Mouse (Mus musculus) urinary bladder, postnatal 10 days (tissue): ENCODE data around the gene Coa7.

Experiments
- DNase-seq: peaks from one replicate; pipeline ENCODE4 v3.0.0; 2022; ENCODE audit warnings: low spot score

Gene Coa7

DNA sequence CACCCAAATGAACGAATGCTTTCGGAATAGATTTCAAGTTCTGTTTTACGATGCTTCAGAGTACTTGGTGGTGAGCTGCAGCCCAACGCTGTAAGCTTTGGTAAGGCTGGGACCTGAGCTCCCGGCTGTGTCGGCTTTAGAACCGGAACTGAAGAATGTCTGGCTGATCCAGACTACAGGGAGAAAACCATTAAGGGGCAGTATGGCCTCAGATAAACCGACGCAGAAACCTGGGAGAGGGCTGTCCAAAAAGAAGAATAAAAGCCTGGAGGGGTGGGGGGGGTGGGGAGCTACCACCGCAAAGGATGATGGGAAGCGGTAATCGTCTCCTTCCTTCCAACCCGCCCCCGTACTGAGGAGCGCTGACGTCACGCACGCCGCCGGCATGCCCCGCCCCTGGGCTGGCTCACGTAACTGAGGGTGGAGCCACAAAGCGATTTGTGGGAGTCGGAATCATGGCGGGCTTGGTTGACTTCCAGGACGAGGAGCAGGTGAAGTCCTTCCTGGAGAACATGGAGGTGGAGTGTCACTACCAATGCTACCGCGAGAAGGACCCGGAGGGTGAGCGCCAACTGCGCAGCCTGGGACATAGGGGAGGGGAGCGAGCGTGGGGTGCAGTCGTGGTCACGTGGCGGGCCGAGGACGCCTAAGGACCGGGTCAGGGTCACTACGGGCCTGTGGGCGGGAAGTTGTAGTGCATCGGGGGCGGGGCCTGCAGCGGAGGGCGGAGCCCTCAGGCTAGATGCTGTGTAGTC is at the start of gene Coa7:
Coa7 (plus strand) TSS at position 411 of the 755 bp plus-strand sequence.
- DNase-seq = peak; percentile 94

DNA sequence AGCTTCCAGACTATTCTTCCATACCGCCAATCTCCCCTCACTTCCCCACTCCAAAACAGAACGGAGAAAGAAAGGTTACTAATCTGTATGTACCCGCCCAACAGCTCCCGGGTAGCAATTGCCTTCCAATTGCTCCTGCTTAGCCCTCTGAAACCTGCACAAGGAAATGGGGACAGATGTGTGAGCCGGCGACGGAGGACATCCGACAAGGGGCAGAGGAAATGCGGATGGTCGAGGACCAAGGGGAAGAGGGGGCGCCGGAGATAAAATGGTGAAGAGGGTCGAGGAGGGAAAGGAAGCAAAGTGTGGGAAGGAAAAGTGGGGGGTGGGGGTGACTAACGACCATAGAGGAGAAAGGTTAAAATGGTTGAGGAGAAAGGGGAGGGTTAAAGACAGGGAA is 27.7 kb upstream of the Coa7 start:
- DNase-seq = no peak

DNA sequence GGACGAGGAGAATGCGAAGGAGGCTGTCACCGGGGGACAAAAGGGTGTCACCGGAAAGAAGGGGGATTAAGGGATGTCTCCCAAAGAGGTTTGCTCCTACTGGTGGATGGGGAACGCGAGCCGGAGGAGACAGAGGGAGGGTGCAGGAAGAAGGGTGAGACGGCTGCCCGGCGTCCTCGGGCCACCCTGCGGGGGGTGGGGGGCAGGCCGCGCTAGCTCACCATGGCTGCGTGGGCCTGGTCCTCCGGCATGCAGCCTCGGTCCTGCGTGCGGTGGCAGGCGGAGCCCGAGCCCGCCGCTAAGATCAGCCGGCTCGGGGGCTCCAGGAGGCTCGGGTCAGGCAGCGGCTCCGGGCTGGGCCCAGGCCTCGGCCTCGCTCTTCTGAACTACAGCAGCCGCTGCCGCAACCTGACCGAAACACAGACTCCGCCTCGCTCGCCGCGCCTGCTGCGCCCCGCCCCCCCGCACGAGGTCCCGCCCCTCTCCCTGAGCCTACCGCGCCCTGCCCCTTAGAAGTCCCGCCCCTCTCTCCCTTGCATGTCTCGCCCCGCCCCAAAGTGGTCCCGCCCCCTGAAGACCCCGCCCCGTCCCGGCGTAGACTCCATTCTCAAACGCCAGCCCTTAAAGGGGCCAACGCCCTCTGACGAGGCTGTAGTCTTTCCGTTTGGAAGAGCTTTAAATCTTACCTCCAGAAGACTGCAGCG is 27.1 kb upstream of the Coa7 start, which contains the start of gene Zyg11b:
Zyg11b (minus strand) TSS at position 427 of the 704 bp plus-strand sequence.
- DNase-seq = peak; percentile 59

DNA sequence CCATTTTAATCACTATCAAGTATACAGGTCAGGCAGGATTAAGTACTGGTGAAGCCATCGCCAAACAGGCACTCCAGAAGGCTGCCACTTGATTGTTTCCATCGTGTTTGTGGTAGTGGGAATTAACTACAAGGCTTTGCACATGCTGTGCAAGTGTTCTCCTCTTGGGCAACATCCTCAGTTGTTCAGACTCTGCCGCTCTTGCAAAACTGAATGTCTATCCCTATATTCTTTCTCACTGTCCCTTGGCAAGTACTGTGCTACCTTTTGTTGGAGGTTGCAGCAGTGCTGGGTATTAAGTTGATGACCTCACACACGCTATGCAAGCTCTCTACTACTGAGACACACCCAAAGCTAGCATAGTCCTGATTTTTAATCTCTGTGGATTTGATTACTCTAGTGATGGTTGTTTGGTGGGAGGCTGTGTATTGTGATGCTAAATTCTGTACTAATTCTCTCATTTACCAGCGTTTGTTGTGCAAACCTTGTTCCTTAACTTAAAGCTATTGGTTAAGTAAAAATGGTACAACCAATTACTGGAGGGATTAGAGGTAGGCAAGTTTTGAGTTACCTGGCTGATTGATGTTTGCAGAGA is 25.5 kb upstream of the Coa7 start:
- no peak for DNase-seq

DNA sequence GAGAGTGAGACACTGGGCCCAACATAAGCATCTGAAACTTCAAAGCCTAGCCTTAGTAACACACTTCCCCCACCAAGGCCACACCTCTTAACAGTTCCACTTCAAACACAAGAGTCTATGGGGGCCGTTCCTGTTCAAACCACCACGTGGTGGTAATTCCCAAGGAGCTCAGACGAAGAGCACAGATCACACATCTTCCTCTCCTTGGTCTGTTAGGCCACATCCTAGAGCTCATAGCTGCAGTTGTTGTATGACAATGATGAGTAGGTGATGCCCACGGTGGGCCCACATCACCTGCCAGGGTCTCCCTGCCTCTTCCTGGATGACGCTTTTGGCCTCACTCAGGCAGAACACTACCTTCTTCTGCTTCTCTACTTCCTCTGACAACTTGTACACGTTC is 17.2 kb upstream of the Coa7 start:
- no peak for DNase-seq

DNA sequence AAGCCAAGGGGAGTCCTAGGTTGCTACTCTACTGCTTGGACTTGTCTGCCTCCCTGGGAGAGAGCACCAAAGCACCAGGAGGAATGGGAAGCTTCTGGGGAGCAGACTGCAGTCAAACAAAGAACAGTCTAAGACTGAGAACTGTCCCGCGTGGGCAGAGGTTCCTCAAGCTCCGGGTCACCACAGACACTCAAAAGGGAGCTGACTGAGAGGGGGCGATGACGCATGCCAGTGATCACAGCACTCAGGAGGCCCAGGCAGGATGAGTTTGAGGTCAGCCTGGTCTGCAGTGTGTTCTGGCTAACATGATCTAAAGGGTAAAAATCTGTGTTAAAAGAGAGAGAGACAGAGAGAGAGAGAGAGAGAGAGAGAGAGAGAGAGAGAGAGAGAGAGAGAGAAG is 13.9 kb upstream of the Coa7 start:
- DNase-seq = no peak

DNA sequence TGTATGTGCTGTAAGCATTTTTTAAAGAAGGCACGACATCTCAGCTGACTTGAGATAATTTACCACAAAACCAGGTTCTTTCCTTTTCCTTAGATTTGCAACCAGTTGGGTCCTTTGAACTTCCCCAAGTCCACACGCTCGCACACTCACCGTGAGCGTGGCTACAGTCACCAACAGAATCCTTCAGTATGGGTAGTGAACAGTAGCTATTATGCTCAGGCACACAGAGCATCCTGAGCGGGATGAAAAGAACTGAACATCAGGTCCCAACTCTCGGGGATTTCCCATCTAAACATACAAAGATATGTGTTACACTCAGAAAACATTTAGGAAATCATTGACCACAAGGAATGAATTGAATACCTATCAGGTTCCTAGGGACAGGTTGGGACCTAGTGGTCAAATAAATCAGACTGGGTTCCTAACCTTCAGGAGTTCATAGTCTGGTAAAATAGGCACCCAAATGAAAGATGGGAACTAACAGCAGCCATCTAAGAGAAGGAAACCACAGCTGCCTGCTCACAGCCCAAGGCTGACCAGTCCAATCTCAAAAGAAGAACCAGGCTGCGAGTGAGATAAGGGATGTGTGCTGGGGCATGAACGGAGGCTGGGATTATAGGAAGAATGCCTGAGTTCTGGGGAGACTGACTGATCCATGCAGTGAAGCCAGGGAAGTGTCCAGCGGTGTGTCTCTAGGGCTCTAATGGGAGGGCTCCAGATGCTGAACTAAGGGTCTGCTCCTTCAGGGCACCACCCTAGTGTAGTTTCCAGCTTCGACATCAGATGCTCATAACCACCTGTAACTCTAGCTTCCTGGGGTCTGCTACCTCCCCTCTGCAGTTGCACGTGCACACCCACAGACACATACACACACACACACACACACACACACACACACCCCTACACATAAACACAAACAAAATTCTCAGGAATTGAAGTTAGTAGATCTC is 10.0 kb upstream of the Coa7 start:
- DNase-seq = no peak

DNA sequence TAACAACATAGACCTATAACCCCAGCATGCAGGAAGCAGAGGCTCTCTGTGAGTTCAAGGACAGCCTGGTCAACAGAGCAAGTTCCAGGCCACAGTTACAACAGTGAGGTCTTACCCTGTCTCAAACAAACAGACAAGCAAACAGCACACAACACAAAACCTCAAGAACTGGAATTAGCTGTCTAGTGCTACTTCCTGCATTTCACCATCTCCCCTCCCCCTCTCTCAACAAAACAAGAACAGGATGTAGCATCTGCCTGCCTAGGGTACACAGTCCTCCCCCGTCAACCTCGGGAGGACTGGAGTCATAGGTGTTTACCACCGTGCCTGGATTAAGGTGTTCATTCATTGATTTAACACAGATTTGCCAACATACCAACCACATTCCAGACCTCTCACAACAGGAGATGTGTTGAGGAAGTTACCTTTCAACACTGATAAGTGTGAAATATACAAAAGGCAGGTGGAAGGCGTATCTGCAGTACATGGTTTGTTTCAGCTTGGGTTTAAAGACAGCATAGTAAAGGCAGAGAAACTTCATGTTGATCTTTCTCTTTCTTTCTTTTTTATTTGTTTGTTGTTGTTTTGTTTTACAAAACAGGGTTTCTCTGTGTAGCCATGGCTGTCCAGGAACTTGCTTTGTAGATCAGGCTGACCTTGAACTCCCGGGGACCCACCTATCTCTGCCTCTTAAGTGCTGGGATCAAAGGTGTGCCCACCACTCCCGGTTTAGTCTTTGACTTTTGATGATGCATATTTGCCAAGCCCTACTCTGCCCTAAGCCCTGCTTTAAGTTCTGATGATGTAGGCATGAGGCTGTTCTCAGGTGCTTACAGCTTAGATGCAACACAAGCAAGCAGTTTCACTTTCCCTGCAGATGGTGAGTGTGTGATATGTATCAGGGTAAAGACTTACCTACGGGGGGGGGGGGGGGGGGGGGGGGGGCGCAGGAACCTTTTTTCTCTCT is 9.0 kb upstream of the Coa7 start:
- DNase-seq = no peak

DNA sequence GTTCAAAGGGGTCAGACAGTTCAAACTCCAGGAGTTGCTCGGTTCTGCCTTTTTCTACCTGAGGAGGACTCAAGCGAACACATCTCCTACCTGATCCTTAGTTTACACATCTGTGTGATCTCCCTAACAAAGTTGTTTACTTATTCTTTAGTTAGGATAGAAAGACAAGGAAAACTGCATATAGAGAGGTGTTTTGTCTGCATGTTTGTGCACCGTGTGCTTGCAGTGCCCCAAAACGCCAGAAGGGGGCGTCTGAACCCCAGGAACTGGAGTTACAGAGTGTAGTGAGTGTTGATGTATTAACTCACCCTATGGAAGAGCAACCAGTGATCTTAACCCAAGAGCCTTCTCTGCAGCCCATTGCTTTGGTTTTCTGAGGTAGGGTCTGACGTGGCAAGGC is 8.2 kb upstream of the Coa7 start:
- no peak for DNase-seq

DNA sequence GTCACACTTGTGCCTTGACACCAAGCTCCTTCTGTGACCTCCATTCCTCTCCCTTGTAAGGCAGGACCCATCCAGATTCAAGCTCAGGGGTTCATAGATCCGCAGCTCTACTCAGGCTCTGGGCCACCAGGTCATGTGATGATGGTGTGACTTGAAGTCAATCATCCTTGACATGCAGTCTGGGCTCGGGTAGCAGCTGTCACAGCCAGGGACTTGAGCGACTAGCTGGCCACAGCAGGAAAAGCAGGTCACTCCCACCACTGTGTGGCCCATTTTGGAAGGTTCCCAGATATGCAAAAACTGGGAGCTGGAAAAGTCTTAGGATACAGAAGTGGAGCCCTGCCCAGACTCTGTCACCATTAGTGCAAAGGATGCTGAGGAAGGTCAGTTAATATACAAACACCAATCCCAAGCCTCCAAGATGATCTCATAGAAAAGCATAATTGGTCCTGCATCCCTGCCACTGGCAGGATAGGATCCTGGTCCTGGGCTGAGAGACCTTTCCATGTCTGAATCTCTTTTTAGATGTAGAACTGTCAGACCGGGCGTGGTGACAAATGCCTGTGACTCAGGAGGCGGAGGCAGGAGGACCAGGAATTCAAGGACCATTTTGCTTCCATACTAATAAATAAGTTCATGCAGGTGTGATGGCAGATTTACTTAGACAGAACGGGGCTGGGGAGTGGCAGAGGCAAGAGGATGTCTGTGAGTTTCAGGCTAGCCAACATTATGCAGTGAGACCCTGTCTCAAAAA is 7.1 kb upstream of the Coa7 start:
- no peak for DNase-seq

DNA sequence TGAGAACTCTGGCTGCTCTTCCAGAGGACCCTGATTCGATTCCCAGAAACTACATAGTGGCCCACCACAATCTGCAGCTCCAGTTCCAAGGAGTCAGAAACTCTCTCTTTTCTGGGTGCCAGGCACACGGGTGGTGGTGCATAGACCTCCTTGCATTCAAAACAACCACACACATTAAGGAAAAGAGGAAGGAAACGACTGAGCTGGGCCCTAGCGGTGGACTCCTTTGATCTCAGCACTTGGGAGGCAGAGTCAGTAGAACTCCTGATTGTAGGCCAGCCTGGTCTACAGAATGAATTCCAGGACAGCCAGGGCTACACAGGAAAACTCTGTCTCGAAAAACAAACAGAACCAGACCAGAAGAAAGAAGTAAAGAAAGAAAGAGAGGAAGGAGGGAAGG is 4.4 kb upstream of the Coa7 start:
- DNase-seq = no peak

DNA sequence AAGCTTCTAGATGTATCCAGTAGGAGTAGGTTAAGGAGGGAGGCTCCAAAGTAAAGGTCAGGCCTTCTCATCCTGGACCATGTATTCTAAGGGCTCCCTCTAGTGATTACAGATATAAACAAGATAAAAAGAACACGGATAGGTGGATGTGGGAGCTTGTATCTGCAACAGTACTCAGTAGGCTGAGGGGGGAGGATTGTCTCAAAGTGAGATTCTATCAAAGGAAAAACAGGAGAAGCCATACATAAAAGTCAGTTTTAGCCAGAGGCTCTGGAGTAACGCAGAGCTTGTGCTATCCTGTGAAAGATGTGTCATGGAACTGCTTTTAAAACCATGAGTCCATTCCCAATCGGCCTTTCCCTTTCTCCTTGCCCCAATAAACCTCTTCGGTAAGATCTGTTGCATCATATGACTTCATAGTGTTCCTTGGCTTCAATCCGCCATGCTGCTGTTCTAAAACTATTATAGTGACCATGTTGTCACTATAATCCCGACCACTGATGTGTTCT is 815 bp upstream of the Coa7 start:
- DNase-seq = no peak

DNA sequence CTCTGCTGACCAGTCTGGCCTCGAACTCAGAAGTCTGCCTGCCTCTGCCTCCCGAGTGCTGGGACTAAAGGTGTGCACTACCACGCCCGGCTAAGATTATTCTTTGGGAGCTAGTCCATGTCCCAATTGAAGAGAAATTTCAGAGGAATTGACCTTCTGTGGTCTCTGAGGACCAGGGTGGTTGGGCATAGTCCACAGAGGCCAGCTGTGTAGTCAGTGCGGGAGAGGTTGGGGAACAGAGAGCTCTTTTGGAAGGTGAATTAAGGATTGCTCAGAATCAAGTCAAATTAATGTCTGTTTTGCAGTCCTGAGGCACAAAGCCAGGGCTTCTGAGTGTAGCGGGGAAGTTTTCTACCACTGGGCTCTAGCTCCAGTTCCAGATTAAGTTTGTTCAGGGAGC is 1.9 kb downstream of the Coa7 start:
- no peak for DNase-seq

DNA sequence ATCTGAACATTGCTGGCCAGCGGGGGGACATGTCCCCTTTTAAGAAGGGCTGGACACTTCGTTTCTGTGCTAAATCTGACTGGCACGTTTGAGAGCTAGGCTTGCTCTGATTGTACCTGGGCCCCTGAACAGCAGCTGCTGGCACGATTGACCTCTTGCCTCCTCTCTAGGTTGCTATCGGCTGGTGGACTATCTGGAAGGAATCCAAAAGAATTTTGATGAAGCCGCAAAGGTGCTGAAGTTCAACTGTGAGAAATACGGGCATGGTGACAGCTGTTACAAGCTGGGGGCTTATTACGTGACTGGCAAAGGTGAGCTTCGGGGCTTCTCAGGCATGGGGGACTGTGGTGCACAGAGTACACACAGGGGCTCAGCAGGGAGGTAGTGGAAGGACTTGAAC is 4.1 kb downstream of the Coa7 start:
- no peak for DNase-seq

DNA sequence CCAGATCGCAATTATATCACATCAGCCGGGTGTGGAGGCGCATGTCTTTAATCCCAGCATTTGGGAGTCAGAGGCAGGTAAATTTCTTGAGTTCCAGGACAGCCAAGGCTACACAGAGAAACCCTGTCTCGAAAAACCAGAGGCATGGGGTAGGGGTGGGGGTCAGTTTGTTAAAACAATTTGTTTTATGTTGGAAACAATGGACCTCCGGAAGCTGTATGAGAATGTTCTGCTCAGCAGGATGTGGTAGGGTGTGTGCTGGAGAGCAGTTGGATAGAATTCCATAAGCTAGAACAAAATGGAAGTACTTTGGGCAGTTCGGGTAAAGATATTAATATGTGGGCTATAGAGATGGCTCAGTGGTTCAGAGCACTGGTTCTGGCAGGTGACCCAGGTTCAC is 7.5 kb downstream of the Coa7 start:
- DNase-seq = no peak

DNA sequence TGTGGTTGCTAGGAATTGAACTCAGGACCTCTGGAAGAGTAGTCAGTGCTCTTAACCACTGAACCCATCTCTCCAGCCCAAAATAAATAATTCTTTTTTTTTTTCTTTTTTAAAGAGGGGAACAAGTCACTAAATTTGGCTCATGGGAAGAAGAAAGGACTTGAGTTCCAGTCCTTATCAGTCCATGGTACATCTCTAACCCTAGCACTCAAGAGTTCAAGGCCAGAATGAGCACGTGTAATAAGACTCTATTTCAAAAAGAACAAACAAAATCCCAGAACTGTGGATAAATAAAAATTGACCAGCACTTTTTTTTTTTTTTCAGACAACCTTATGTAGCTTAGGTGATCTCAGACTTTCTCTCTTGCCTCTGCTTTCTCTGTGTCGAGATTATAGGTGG is 8.8 kb downstream of the Coa7 start:
- DNase-seq = no peak

DNA sequence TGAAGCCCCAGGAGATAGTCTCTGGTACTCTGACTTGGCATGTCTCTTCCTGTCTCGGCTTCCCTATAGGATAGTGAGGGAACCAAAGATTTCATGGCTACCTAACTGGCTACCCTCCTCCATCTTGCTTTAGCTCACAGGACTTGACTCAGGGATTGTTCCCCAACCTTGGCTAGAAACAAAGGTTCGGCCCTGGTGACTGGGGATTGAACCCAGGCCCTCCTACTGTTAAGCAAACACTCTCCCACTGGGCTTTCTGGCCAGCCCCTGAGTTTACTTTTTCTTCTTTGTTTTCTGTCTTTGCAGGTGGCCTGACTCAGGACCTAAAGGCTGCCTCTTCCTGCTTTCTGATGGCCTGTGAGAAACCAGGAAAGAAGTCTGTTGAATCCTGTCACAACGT is 9.9 kb downstream of the Coa7 start:
- no peak for DNase-seq

DNA sequence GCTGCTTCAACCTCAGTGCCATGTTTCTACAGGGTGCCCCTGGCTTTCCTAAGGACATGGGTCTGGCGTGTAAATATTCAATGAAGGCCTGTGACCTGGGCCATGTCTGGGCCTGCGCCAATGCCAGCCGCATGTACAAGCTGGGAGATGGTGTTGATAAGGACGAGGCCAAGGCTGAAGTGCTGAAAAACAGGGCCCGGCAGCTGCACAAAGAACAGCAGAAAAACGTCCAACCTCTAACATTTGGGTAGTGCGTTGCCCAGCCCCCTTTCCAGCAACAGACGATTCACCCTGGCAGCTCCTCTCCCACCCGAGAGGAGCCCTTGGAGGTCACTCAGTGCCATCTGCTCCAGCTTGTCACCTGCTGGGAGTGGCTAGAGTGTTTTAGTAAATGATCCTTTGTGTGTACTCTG is 10.4 kb downstream of the Coa7 start:
- DNase-seq = no peak

DNA sequence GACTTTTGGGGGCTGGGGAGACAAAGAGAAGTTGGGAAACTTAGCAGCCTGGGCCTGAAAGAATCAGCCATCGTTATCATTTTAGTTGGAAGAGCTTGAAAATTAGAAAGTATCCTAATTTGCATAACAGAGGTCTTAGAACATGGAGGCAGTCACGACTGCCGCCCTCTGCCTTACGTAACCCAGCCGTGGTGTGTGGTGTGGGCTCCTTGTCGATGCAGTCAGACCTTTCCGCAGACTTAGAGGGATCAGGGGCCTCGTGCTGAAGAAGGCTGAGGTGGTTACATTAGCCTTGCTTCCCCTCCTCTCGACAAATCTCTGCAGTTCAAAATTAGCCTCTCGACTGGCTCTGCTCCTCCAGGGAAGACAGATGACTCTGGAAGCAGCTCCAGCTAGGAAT is 10.9 kb downstream of the Coa7 start:
- no peak for DNase-seq

DNA sequence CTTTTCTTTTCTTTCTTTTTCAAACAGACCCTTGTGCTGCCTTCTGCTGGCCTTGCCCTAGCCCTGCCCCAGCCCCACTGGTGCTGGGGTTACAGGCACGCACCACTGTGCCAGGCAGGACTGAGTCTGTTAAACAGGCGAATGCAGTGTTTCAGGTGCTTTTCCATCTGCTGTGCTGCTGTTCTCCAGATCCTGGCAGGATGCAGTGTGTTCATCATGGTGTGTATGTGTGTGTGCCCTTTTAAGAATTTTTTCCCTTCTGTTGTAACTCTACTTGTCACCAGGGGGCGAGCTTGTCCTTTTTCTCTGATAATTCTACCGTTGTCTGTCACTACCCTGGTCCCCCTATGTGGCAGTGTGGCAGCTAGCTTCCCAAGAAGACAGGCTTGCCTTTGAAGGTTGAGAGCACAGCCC is 11.3 kb downstream of the Coa7 start:
- no peak for DNase-seq
